Mouse (Mus musculus): Measurements from ENCODE around the gene Oaz1.

DNA sequence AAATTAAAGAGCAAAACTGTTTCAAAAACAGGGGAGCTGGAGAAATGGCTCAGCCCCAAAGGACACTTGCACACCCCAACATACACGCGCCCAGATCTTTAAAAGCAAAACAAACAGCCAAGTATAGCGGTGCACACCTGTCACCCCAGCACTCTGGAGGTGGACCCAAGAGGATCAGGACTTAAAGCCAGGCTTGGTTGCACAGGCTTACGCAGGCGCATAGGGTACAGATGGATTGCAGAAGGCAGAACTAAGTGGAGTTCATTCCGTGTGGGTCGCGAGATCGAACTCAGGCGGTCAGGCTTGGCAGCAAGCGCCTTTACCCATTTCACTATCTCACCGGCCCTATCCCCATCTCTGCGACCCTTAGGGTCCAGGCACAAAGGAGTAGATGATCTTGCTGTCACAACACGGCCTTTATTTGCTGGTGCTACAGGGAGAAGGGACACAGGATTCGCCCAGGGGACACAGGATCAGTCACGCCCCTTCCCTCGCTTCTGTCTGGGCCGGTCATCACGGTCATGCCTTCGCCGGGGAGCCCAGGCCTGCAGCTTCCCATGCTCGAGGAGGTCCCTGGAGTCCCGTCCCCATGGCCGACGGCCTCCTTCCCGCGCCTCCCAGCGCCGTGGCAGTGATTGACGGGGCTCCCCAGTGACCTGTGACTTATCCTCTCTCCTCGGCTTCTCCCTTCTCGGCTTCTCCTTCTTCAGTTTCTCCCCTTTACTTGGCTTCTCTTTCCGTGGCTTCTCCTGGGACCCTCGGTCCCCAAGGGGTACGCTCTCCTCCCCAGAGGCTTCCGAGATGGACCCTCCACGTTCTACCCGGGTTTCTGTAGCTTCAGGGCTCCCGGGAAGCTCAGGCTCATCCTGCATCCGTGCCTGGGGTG is 18.1 kb upstream of the Oaz1 start:
- TF ChIP-seq POLR2A (IDR thresholded peaks at IDR 0.05; ENCODE audit: borderline replicate concordance, control insufficient read depth, low read depth, low read length) (no peak), CTCF (IDR thresholded peaks at IDR 0.05; ENCODE audit: control insufficient read depth, insufficient read depth, low read length) (no peak)
